Mouse (Mus musculus): Measurements from ENCODE around the gene Rab6a.
"Not testable (repeated sequence)": the region's sequence is repeated elsewhere in the genome, so short reads cannot be mapped to it uniquely, and the experiment has no call there.

Rab6a gene

DNA sequence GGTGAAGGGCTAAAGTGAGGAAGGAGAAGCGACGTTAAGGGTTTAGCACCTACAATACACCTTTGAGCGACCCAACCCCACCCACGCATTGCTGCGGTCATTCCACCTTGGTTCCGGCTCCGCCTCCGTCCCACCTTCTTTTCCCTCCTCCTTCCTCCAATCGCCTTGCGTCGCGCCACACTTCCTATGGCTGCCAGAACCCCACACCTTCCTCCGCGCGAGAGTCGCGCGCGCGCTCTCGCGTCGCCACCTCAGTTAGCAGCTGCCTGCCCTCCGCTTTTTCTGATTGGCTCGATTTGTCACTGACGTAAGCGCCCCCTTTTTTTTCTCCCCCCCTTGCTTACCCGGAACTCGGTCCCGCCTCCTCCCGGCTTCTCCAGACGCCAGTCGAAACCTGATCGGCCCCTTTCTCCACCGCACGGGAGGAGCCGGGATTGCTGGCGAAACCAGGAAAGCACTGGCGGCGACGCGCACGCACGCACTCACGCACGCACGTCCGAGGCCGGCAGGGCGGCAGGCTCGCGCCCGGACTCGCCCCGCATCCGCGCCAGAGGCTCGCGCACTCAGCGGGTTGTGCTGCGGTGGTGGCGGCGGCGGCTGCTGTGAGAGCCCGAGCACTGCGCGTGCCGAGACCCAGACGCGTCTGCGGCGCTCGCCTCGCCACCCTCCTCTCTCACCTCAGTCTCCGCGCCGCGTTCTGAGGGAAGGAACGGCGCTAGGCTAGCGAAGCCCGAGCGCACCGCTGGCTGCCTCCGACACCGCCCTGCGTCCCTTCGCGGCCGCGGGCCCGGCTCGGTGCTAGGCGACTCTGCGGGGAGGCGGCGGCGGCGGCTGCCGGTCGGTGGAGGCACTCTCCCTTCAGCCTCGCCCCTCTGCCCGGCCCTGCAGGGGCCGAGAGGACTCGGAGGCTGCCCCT, at the start of gene Rab6a:
Gene Rab6a (plus strand): TSS at position 197 of the 916 bp plus-strand sequence.
- peak; percentile 93 for DNase-seq (ENCODE audit: low spot score)

DNA sequence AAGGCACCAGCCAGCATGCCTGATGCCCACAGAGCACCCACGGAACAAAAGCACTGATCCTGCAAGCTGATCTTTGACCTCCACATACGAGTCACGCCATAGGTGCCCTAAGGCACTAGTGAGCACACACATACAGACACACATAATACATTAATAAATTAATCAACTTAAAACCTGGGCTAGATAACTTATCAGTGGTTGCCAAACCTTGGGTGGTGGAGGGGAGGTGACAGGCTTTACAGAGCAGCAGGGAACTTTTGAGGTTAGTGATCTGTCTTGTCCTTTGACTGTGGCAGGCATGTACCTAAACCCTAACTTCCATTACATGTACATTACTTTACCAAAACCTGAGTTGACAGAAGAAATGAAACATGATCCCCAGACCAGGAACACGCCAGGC, 47.9 kb upstream of the Rab6a start:
- DNase-seq (ENCODE audit: low spot score): no peak

DNA sequence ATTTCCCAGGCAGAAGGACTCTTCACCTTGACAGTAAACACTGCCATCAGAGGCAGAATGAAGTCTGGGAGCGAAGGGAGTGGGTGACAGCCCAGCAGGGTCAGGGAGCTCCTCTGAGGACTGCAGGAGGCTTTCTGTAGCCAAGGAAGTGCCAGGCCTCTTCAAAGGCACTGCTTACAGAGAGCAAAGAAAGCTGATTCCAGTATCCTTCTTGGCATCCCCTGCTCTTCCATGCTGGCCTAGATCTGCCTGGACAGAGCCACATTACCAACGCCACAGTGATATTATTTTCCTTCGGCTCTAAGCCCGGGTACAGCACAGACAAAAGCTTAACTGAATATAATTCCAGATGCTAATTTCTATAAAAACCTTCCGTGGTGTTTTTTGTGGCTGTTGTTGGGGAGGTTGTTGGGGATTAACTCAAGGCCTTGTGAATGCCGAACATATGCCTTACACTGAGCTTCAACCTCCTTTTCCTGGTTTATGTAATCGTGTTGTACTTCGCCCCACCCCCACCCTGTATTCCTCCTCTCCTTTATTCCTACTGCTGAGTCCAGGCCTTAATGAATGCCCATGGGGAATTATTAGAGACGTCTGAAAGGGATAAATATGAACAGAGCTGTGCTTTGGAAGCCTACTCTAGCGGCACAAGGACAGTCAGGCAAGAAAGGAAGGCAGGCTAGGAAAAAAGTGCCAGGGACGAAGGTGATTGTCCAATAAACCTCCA, 45.2 kb upstream of the Rab6a start:
- DNase-seq (ENCODE audit: low spot score): no peak

DNA sequence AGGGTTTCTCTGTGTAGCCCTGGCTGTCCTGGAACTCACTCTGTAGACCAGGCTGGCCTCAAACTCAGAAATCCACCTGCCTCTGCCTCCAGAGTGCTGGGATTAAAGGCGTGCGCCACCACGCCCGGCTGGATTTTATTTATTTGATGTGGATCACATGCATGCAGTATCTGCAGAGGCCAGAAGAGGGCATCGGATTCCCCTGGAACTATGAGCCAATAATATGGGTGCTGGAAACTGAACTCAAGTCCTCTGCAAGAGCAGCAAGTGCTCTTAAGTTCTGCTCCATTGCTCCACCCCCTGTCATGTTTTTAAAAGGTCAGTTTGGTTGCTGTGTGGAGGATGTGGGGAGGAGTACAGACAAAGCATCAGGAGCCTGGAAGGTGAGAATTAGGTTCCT, 40.0 kb upstream of the Rab6a start:
- not testable (repeated sequence) for DNase-seq (ENCODE audit: low spot score)

DNA sequence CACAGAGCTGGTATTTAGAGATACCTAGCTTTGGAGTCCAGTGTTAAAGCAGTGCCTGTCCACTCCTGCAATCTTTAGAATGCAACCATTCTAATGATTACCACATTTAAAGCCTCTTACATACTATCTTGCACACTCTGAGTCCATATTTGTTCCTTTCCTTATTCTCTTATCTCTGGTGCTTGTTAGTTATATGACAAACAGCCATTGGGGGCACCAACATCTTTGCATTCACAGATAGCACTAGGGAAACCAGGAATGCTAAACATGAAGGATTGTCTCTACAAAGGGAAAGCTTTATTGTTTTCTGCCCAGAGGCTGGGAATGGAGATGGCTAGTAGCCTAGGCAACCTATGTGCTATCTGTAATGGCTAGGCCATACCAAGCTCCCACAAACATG, 37.3 kb upstream of the Rab6a start:
- DNase-seq (ENCODE audit: low spot score): no peak

DNA sequence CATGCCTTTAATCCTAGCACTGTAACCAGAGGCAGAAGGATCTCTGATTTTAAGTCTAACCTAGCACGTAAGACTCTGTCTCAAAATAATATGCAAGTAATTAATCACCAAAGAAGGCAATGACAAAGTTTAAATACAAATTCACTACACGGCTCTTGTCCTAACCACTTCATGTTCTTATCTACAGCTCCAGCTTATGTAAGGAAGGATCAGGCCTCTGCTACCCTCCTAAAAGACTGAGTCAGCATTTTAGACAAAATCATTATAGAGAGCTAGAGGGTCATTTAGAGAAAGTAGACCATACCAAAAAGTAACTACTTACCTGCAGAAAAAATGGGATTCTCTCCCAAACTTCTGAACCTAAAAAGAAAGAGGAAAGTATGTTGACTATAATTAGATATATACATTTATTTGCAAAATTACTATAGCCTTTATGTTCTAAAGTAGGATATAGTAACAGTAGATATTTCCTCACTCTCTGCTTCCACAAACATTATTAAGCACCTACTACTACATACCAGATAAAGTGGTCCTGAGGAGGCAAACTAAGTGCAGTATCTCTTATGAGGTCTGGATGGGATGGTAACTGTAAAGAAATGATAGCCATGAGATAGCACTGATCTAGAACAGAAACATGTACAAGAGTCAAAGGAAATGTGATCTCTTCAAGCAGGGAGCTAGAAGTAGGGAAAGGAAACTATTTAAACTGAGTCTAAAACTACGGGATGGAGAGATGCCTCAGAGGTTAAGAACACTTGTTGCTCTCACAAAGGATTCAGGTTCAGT, 36.1 kb upstream of the Rab6a start:
- no peak for DNase-seq (ENCODE audit: low spot score)

DNA sequence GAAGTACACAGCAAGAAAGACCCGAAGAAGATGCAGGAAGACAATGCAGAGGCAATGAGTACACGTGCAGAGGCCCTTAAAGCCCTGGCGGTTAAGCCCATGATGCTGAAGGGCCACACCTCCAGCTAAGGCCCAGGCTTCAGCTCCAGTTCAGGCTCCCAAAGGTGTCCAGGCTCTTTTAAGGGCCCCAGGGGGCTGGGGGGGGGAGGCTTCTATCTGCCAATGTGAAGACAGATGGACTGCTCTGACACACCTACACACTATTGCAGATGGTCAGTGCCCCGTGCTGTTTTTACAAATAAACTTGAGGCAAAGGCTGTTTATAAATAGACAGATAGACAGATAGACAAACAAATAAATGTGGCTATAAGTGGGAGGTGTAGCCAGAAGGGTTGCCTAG, 35.1 kb upstream of the Rab6a start:
- DNase-seq (ENCODE audit: low spot score): no peak

DNA sequence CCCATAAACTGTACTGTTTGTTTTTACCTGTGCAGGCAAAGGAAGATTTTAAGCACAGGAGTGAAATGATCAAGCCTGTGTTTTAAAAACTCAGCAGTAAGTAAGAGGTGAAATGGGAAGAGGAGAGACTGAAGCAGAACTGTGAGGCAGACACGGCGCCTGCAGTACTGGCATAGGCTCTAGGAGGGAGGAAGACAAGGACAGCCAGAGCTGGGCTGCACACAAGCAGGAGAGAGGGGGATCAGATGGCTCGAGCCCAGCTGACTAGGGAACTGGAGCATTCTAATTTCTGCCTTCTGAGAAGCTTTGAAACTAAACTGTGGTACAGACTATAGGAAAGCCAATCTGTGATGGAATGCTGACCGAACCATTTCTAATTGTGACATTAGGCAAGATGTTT, 34.5 kb upstream of the Rab6a start:
- no peak for DNase-seq (ENCODE audit: low spot score)

DNA sequence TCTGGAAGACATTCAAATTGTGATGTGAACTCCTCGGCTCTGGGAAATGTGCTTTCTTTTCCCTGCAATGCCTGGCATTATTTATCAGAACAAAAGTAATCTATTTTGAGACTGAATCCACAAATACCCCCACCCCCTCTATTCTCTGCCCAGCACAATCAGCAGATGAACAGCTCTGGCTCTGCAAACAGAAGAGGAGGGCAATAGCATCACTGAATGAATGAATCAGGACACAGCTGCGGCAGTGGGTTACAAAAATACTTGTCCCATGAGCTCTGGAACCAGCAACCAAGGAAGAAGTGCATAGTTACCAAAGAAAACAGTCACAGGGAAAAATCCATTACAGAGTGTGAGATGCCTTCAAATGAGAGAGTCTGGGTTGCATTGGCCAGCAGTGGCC, 28.4 kb upstream of the Rab6a start:
- no peak for DNase-seq (ENCODE audit: low spot score)

DNA sequence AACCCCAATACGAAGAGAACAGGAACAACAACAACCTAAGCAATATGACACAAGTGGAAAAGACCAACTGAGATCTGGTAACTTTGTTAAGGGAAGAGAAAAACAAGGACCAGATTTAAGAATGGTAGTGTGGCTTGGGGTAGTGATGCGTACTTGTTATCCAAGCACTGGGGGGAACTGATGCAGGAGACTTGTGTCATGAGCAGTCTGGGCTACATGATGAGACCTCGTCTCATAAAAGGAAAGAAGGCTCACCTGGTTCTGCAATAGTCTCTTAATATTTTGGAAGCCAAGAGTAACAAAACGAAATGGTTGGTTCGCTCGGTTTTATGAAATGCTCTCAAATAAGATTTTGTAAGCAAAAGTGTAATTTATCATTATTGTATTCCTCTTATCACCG, 25.0 kb upstream of the Rab6a start:
- DNase-seq (ENCODE audit: low spot score): no peak

DNA sequence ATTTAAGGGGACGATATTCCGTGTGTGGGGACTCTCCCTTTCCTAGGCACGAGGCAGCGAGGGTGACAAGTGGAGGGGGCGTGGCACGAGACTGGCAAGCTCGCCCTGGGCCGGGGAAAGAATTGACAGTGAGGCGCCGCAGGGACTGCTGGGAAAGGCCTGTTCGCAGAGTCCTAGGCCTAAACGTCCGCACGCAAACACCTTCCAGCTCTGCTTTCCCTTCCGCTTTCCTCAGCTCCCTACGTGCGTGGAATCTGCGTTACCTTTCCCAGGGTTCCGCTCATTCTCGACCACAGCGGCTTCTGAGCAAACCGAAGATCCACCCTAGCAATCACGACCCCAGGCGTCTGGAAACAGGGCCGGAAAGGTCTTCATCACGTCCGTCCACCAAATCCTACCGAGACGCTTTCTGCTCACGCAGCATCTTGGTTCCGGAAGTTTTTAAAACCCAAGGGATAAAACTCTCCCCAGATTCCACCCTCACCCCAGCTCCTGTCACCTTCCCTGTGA, 24.4 kb upstream of the Rab6a start:
- peak; percentile 85 for DNase-seq (ENCODE audit: low spot score)

DNA sequence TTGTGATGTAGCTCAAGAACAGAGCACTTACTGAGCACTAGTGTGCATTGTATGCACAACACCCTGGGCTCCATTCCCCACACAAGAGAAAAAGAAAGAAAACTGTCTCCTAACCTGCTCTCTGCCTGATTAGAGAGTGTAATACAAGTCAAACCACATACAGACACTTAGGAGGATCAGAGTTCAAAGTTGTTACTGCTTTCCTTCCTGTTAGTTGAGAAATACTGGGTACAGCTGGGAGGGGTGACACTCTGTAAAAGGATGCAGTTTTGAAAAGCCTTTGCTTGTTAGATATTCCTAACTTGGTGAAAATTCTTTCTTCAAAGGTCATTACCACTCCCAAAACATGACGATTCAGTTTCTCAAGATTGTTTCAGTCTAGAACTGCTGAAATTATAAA, 17.4 kb upstream of the Rab6a start:
- DNase-seq (ENCODE audit: low spot score): no peak

DNA sequence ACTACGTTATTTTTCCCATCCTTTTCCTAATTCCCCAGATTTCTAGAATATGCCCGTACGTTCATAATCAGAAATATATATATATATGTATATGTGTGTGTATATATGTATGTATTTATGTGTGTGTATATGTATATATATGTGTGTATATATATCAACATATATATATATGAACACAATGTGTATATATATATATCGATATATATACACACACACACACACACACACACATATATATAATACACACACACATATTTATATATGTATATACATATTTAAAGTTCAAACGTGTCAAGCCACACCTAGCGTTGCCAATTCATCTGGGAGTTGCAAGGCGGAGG, 16.7 kb upstream of the Rab6a start:
- DNase-seq (ENCODE audit: low spot score): no peak

DNA sequence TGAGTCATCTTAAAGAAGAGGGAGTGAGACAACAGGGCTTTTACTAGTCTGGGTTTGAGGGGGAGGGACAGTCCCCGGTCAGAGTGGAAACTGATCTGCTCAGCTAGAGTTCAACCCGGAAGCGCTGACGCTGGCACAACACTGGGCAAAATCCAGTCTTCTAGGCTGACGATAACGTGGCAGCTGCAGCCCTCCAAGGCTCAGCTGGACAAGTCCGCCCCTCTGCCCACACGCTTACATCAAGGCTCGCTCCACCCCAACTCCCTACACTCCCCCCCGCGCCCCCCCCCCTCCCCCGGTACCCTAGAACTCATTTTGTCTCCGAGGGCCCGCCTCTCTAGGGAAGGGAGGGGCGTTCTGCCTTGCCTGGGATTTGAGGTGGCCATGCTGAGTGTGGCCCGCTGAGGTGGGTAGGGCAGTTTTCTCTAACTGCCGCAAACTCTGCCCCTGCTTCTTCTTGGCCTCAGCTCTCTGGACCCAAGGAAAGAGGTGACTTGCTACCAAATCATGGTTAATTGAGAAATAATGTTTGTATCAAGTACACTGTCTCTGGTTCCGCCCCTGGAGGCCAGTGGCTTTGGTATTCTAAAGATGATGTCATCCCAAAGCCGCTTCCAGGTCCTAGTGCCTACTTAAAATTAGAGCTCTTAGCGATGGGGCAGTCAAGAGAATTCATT, 16.2 kb upstream of the Rab6a start:
- DNase-seq (ENCODE audit: low spot score): peak; percentile 82

DNA sequence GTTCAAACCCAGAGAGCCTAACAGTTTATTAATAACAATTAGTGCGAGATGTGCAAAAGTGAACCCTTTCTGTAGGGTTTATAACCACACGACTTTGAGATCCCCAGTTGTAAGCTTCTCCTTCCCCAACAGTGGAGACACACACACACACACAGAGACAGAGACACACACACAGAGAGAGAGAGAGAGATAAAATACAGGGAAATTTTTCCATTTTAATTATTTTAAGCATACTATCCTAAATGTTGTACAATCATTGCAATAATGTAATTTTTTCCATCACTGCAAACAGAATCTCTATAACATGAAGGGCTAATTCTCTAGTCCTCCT, 15.7 kb upstream of the Rab6a start:
- no peak for DNase-seq (ENCODE audit: low spot score)

DNA sequence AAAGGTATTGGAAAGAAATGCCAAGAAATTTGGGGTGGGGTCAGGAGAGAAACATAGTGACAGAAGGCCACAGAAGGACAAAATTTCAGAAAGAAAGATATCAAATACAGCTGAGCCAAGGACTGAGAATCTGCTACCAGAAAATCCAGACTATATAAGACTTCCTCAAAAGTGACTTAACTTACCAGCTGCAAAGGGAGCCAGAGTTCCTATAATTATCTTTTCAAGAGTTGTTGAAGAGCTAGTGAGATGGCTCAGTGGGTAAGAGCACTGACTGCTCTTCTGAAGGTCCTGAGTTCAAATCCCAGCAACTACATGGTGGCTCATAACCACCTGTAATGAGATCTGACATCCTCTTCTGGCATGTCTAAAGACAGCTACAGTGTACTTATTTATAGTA, 13.9 kb upstream of the Rab6a start:
- no peak for DNase-seq (ENCODE audit: low spot score)

DNA sequence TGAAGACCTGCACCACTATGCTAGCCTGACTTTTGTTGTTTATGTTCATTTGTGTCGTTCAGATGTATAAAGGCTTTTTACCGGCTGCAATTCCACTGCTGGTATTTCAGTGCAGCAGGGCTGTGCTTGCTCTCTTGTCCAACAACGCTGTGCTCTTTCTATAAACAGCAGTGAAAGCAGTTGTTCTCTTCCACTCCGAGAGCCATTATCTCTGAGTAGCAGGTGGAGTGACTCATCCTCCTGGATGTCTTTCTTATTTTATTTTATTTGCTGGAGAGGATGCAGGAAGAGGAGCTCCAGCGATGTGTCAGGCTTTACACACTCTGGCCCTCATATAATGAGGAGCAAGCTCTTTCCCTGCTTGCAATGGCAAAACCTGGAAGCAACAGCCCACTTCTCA, 7.0 kb upstream of the Rab6a start:
- DNase-seq (ENCODE audit: low spot score): no peak

DNA sequence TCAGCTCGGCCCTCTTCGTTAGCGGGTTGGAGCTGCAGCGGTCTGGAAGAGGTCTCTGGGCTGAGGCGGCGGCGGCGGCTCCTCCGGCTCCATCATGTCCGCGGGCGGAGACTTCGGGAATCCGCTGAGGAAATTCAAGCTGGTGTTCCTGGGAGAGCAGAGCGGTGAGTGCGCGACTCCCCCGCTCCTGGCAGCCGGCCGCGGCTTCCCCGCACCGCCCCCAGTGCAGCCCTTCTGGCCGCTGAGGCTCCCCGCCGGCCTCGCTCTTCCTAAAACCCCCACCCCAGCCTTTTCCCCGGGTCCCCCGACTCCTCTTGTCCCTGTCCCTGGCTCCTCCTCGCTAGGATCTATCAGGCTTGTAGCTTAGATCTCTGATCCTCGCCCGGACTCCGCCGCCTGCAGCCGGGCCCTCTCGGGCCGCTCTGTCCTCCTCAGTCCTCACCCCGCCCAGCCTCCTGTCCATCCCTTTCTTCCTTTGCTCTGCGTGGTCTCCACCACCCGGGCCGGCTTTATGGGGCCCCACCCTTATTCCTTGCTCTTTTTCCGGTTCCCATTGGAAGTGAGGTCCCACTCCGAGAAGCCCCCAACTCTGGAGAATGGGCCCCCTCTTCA, 1.0 kb downstream of the Rab6a start, which contains the start of gene Mrpl48:
Gene Mrpl48 (minus strand): TSS at position 172 of the 612 bp plus-strand sequence.
- peak; percentile 6 for DNase-seq (ENCODE audit: low spot score)

DNA sequence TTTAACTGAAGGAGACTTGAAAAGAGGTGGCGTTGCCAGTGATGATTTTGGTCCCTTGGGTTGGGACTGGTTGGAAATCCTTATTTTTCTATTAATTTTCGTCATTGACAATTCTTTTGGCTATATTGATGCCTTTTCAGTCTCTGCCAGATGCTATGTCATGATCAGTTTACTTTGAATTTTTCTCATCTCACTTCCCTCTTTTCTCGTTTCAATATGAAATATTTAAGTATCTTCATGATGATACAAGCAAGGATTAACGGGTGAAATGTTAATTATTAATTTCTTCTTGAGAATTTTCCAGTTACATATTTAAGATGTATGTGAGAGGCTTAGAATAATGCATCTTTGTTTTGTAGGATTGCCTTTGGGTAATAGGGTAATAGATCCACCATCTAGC, 1.7 kb downstream of the Rab6a start:
- no peak for DNase-seq (ENCODE audit: low spot score)

DNA sequence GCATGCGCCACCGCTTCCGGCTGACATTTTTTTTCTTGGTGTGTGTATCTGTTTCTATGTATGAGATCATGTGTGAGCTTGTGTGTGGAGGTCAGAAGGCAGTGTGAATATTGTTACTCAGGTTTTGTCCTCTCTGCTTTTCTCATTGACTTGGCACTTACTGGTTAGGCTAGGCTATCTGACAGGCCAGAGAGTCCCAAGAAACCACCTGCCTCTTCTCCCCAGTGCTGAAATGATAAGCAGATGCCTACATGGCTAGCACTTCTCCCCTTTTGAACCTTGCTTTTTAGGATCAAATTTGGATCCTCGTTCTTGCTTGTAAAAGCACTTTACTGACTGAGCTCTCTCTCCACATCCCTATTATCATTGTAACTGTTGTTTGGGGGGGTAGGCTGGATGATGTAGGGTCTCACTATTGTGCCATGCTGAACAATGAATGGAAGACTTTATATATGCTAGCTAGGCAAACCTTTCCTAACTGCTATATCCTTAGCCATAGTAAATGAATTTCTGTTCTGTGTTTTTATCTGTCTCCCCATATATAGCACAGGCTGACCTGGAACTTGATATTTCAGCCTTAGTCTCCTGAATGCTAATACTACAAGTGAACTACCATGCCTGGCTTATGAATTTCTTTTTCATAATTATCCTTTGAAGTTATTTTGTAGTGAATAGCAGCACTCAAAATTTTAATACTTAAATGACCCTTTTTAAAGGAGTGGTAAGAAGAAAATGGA, 9.1 kb downstream of the Rab6a start:
- no peak for DNase-seq (ENCODE audit: low spot score)

DNA sequence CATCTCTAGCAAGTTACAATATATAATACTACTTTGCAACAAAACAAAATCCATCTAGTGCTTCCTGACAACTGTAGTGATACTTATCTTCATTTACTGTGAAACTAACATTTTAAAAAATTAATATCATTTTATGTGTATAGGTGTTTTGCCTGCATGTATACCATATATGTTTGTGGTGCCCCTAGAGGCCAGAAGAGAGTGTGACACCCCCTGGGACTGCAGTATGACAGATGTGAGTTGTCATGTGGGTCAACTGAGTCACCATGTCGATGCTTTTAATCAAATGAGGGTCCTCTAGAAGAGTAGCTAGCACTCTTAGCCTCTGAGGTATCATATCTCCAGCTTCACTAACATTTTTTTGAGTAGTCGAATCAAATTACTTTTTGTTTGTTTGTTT, 15.1 kb downstream of the Rab6a start:
- DNase-seq (ENCODE audit: low spot score): no peak
